Comparison of ENCODE assay signal across 8 mouse cellular contexts in the genomic region with DNA sequence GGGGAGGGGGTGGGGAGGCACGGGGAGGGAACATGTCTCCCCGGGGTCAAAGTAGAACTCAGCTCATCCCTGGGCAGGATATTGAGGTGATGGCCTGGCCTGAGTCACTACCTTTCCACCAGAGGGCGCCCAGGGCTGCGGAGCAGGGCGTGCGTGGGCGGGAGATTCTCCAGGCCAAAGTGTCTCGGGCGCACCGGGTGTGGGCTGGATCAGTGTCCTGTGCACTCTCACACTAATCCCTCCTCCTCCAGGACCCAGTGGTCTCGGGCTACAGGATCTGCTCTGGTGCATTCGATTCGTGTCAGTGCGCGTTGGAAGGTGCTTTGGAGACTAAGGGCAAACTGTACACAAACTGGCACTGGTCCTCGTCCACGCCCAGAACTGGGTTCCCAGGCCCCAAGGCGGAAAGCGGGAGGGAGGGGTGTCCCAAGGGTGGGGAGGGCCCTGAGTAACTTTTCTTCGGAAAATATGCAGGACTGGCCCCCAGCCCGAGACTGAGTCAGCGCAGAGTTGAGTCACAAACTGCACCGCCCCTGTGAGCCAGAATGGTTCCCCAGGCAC. TPM values are rescaled to one million over a fixed set of nuclear protein-coding genes. Genes with fewer than 3 reads are reported as not detected.
A peak's percentile ranks its signal among the peaks of the same experiment; 100 is the strongest.
DNase-seq lines count a peak whose midpoint lies in the region; ATAC-seq and TF ChIP-seq lines count a peak whose summit lies in the region.

No protein-coding gene starts in this region.

- peak overlapping the region; percentile 60 for H3K27ac ChIP-seq in embryonic facial prominence, embryonic 10.5 days (replicated peaks)
- no peak overlapping the region for H3K27ac ChIP-seq in intestine, postnatal 0 days (ENCODE audit: low read depth, low read length)
- H3K27ac ChIP-seq in limb, embryonic 10.5 days: peak overlapping the region; percentile 74
- no peak overlapping the region for H3K27ac ChIP-seq in midbrain, embryonic 11.5 days (ENCODE audit: low read depth, low read length)

- DNase-seq in adrenal gland, postnatal 10 days: peak; percentile 93
- peak; percentile 85 for DNase-seq in embryonic facial prominence, embryonic 10.5 days (ENCODE audit: low spot score)
- peak; percentile 84 for DNase-seq in limb, embryonic 10.5 days (ENCODE audit: low spot score)
- peak; percentile 94 for DNase-seq in midbrain, embryonic 11.5 days (ENCODE audit: low spot score, missing footprints)
- DNase-seq in right cerebral cortex, postnatal 4 days: peak; percentile 67
- peak; percentile 79 for DNase-seq in yolk sac, embryonic 10.5 days (ENCODE audit: low spot score)

- WGBS in embryonic facial prominence, embryonic 10.5 days: 6% methylated on average over 23 of the region's 23 CpGs
- WGBS in intestine, postnatal 0 days: 2% methylated on average over 23 of the region's 23 CpGs
- 5% methylated on average over 23 of the region's 23 CpGs for WGBS in limb, embryonic 10.5 days
- 4% methylated on average over 23 of the region's 23 CpGs for WGBS in midbrain, embryonic 11.5 days

- H3K9ac ChIP-seq in intestine, postnatal 0 days (ENCODE audit: low read depth, low read length): peak overlapping the region; percentile 27; the same call in 1 of the 2 replicates
- H3K9ac ChIP-seq in midbrain, embryonic 11.5 days (ENCODE audit: low read length): peak overlapping the region; percentile 41

- peaks cover 21% of the 10 kb centered on the region for H3K36me3 ChIP-seq in embryonic facial prominence, embryonic 10.5 days (replicated peaks)
- peaks cover 29% of the 10 kb centered on the region for H3K36me3 ChIP-seq in intestine, postnatal 0 days (ENCODE audit: control insufficient read depth, insufficient read depth)
- H3K36me3 ChIP-seq in limb, embryonic 10.5 days: peaks cover 16% of the 10 kb centered on the region
- H3K36me3 ChIP-seq in midbrain, embryonic 11.5 days (ENCODE audit: control insufficient read depth, insufficient read depth, low read length): 0 out of 2 replicates have a peak, but pooled peaks cover 2% of the 10 kb centered on the region

- peaks cover 3% of the 10 kb centered on the region; the same call in 1 of the 2 replicates for H3K9me3 ChIP-seq in embryonic facial prominence, embryonic 10.5 days
- no peaks in the 10 kb centered on the region for H3K9me3 ChIP-seq in intestine, postnatal 0 days (ENCODE audit: control insufficient read depth)
- H3K9me3 ChIP-seq in limb, embryonic 10.5 days (replicated peaks): no peaks in the 10 kb centered on the region
- H3K9me3 ChIP-seq in midbrain, embryonic 11.5 days (ENCODE audit: control insufficient read depth, low read length): no peaks in the 10 kb centered on the region

- peak; percentile 96 for TF ChIP-seq CTCF in intestine, postnatal 0 days (IDR thresholded peaks at IDR 0.05; ENCODE audit: low read depth)

- peak overlapping the region; percentile 67 for H3K4me2 ChIP-seq in intestine, postnatal 0 days (replicated peaks; ENCODE audit: low read depth)
- peak overlapping the region; percentile 39 for H3K4me2 ChIP-seq in midbrain, embryonic 11.5 days

- peak; percentile 60 for ATAC-seq in granulocyte monocyte progenitor cell, adult 5-6 weeks (replicated peaks; ENCODE audit: poor library complexity, severe bottlenecking)
- peak; percentile 64 for ATAC-seq in intestine, postnatal 0 days
- peak; percentile 58 for ATAC-seq in midbrain, embryonic 11.5 days (ENCODE audit: low FRiP score)

- H3K27me3 ChIP-seq in embryonic facial prominence, embryonic 10.5 days (replicated peaks; ENCODE audit: low read depth, poor library complexity, severe bottlenecking): no peaks in the 10 kb centered on the region
- no peaks in the 10 kb centered on the region for H3K27me3 ChIP-seq in intestine, postnatal 0 days (replicated peaks; ENCODE audit: control insufficient read depth, insufficient read depth, low read length)
- no peaks in the 10 kb centered on the region; the same call in 1 of the 2 replicates for H3K27me3 ChIP-seq in limb, embryonic 10.5 days (ENCODE audit: low read depth, poor library complexity, severe bottlenecking)
- H3K27me3 ChIP-seq in midbrain, embryonic 11.5 days (ENCODE audit: control insufficient read depth, insufficient read depth, low read length): no peaks in the 10 kb centered on the region

- H3K4me1 ChIP-seq in embryonic facial prominence, embryonic 10.5 days: peaks cover 32% of the 10 kb centered on the region
- no peaks in the 10 kb centered on the region for H3K4me1 ChIP-seq in intestine, postnatal 0 days (replicated peaks; ENCODE audit: control insufficient read depth, insufficient read depth, low read length)
- peaks cover 25% of the 10 kb centered on the region for H3K4me1 ChIP-seq in limb, embryonic 10.5 days
- peaks cover 12% of the 10 kb centered on the region for H3K4me1 ChIP-seq in midbrain, embryonic 11.5 days (ENCODE audit: control insufficient read depth, insufficient read depth, low read length)

- H3K4me3 ChIP-seq in embryonic facial prominence, embryonic 10.5 days: peak overlapping the region; percentile 45
- H3K4me3 ChIP-seq in intestine, postnatal 0 days (ENCODE audit: low read depth, low read length): peak overlapping the region; percentile 27
- H3K4me3 ChIP-seq in limb, embryonic 10.5 days: peak overlapping the region; percentile 43
- H3K4me3 ChIP-seq in midbrain, embryonic 11.5 days (ENCODE audit: low read depth, low read length): peak overlapping the region; percentile 13

RNA-seq across cellular contexts. Expression of a gene that starts 2.6 kb away (rescaled TPM):
- 100 to 1,000 TPM; 198 to 201 TPM for total RNA-seq in adrenal gland, postnatal 10 days (2021)
- 180 and 185 TPM in 2 replicates for polyA plus RNA-seq in embryonic facial prominence, embryonic 10.5 days (2016; fragmentation: Nextera tagmentation; extraction: Ambion mirVana)
- total RNA-seq in granulocyte monocyte progenitor cell, adult 5-6 weeks (2014; fragmentation: Nextera tagmentation): 70.6 and 105 TPM in 2 replicates
- total RNA-seq in granulocyte monocyte progenitor cell, adult 5-6 weeks (2017): 186 and 221 TPM in 2 replicates
- polyA plus RNA-seq in intestine, postnatal 0 days (2015; fragmentation: Nextera tagmentation; extraction: Ambion mirVana): 109 and 115 TPM in 2 replicates
- 173 and 203 TPM in 2 replicates for polyA plus RNA-seq in limb, embryonic 10.5 days (2016; fragmentation: Nextera tagmentation; extraction: Ambion mirVana)
- polyA plus RNA-seq in midbrain, embryonic 11.5 days (2014; fragmentation: Nextera tagmentation; extraction: Ambion mirVana): 186 and 187 TPM in 2 replicates

RNA-seq across cellular contexts. Expression of a gene that starts 18.9 kb away (rescaled TPM):
- 100 to 1,000 TPM; 140 to 156 TPM for total RNA-seq in adrenal gland, postnatal 10 days (2021)
- 11.6 and 13.8 TPM in 2 replicates for polyA plus RNA-seq in embryonic facial prominence, embryonic 10.5 days (2016; fragmentation: Nextera tagmentation; extraction: Ambion mirVana)
- not detected in 2 replicates for total RNA-seq in granulocyte monocyte progenitor cell, adult 5-6 weeks (2014; fragmentation: Nextera tagmentation)
- total RNA-seq in granulocyte monocyte progenitor cell, adult 5-6 weeks (2017): 0.13 TPM in 1 of 2 replicates, not detected in the other
- polyA plus RNA-seq in intestine, postnatal 0 days (2015; fragmentation: Nextera tagmentation; extraction: Ambion mirVana): 29.3 and 30.9 TPM in 2 replicates
- polyA plus RNA-seq in limb, embryonic 10.5 days (2016; fragmentation: Nextera tagmentation; extraction: Ambion mirVana): 10.1 and 10.4 TPM in 2 replicates
- 8.9 and 10.9 TPM in 2 replicates for polyA plus RNA-seq in midbrain, embryonic 11.5 days (2014; fragmentation: Nextera tagmentation; extraction: Ambion mirVana)

RNA-seq across cellular contexts. Expression of a gene that starts 26.3 kb away (rescaled TPM):
- 100 to 1,000 TPM; 187 to 228 TPM for total RNA-seq in adrenal gland, postnatal 10 days (2021)
- polyA plus RNA-seq in embryonic facial prominence, embryonic 10.5 days (2016; fragmentation: Nextera tagmentation; extraction: Ambion mirVana): 756 and 839 TPM in 2 replicates
- total RNA-seq in granulocyte monocyte progenitor cell, adult 5-6 weeks (2014; fragmentation: Nextera tagmentation): 96.6 and 124 TPM in 2 replicates
- 28.8 and 30.2 TPM in 2 replicates for total RNA-seq in granulocyte monocyte progenitor cell, adult 5-6 weeks (2017)
- polyA plus RNA-seq in intestine, postnatal 0 days (2015; fragmentation: Nextera tagmentation; extraction: Ambion mirVana): 813 and 814 TPM in 2 replicates
- polyA plus RNA-seq in limb, embryonic 10.5 days (2016; fragmentation: Nextera tagmentation; extraction: Ambion mirVana): 654 and 733 TPM in 2 replicates
- 1,003 and 1,028 TPM in 2 replicates for polyA plus RNA-seq in midbrain, embryonic 11.5 days (2014; fragmentation: Nextera tagmentation; extraction: Ambion mirVana)

Comparison
In these comparisons a context has a peak if more than half of its experiments do, and no peak if none do; other contexts are left out.
1. H3K27ac ChIP-seq: peak in embryonic facial prominence, embryonic 10.5 days (single experiment) and limb, embryonic 10.5 days (single experiment); none in intestine, postnatal 0 days (single experiment) and midbrain, embryonic 11.5 days (single experiment).
2. Peak in every context shown above with its lines, with median percentiles within 50 percentile points of each other: DNase-seq, H3K4me3 ChIP-seq and ATAC-seq.